ENCODE assay signal across 10 mouse cellular contexts in genomic region chr15:31532331-31533021, GRCm38 (mm10). TPM values are rescaled to one million over a fixed set of nuclear protein-coding genes. Genes with fewer than 3 reads are reported as not detected.
DNase-seq lines count a peak whose midpoint lies in the region; ATAC-seq lines count a peak whose summit lies in the region.
"Had no signal": no experiment of that assay in that cellular context is flagged by ENCODE, and none has a peak within 500 bp of the region (broad histone marks: within the 10 kb centered on the region; RNA-seq: fewer than 3 reads in every experiment).

No protein-coding gene starts in this region.

- no peak overlapping the region; the same call in 1 of the 2 replicates for H3K4me2 ChIP-seq in heart, embryonic 15.5 days
- H3K4me2 ChIP-seq in liver, embryonic 15.5 days: peak overlapping the region; percentile 91
- H3K4me2 ChIP-seq in kidney, embryonic 15.5 days: no peak overlapping the region

- no peak overlapping the region for H3K27ac ChIP-seq in heart, embryonic 15.5 days
- H3K27ac ChIP-seq in liver, embryonic 15.5 days (replicated peaks): peak overlapping the region; percentile 97
- no peak overlapping the region for H3K27ac ChIP-seq in kidney, embryonic 15.5 days

- H3K9me3 ChIP-seq in heart, embryonic 15.5 days (replicated peaks): no peaks in the 10 kb centered on the region
- H3K9me3 ChIP-seq in liver, embryonic 15.5 days (replicated peaks): no peaks in the 10 kb centered on the region
- no peaks in the 10 kb centered on the region for H3K9me3 ChIP-seq in kidney, embryonic 15.5 days (replicated peaks)

- peaks cover 15% of the 10 kb centered on the region for H3K4me1 ChIP-seq in heart, embryonic 15.5 days (replicated peaks)
- H3K4me1 ChIP-seq in liver, embryonic 15.5 days (replicated peaks): peaks cover 72% of the 10 kb centered on the region
- H3K4me1 ChIP-seq in kidney, embryonic 15.5 days: peaks cover 30% of the 10 kb centered on the region

- 88% methylated on average over 2 of the region's 2 CpGs for WGBS in heart, embryonic 15.5 days
- 69% methylated on average over 2 of the region's 2 CpGs for WGBS in liver, embryonic 15.5 days (ENCODE audit: insufficient replicate concordance)
- WGBS in kidney, embryonic 15.5 days: 93% methylated on average over 2 of the region's 2 CpGs

- H3K27me3 ChIP-seq in heart, embryonic 15.5 days: no peaks in the 10 kb centered on the region
- H3K27me3 ChIP-seq in liver, embryonic 15.5 days: no peaks in the 10 kb centered on the region
- H3K27me3 ChIP-seq in kidney, embryonic 15.5 days: no peaks in the 10 kb centered on the region

- H3K4me3 ChIP-seq in heart, embryonic 15.5 days: 0 out of 2 replicates have a peak overlapping the region, but pooled peaks have one; percentile 77
- peak overlapping the region; percentile 95 for H3K4me3 ChIP-seq in liver, embryonic 15.5 days (replicated peaks)
- H3K4me3 ChIP-seq in kidney, embryonic 15.5 days (replicated peaks): no peak overlapping the region; the same call in 1 of the 2 replicates

- no peak for DNase-seq in heart, adult 11 months
- peak; percentile 18 for DNase-seq in thymus, postnatal 4 days
- no peak for DNase-seq in thymus, adult 18-20 months
- no peak for DNase-seq in urinary bladder, postnatal 14 days (ENCODE audit: low spot score)
- DNase-seq in gastrocnemius, adult 8-10 months (ENCODE audit: low spot score in 2 of 2): no peak
- DNase-seq: lung, postnatal 10 days had no signal

- no peaks in the 10 kb centered on the region for H3K36me3 ChIP-seq in heart, embryonic 15.5 days
- no peaks in the 10 kb centered on the region for H3K36me3 ChIP-seq in liver, embryonic 15.5 days (replicated peaks)
- peaks cover under 1% of the 10 kb centered on the region; the same call in 1 of the 2 replicates for H3K36me3 ChIP-seq in kidney, embryonic 15.5 days

- H3K9ac ChIP-seq in heart, embryonic 15.5 days: no peak overlapping the region
- H3K9ac ChIP-seq in liver, embryonic 15.5 days: peak overlapping the region; percentile 96
- no peak overlapping the region for H3K9ac ChIP-seq in kidney, embryonic 15.5 days

- no peak for ATAC-seq in heart, embryonic 15.5 days (replicated peaks; ENCODE audit: insufficient number of reproducible peaks, insufficient read depth, low FRiP score, low read depth)
- no peak for ATAC-seq in liver, embryonic 15.5 days (ENCODE audit: insufficient read depth)
- ATAC-seq in kidney, embryonic 15.5 days (replicated peaks; ENCODE audit: low FRiP score): no peak

RNA-seq across cellular contexts. Expression of gene March6, which starts 1.6 kb away (rescaled TPM):
- 26.0 and 27.3 TPM in 2 replicates for polyA plus RNA-seq in heart, embryonic 15.5 days (2015; fragmentation: Nextera tagmentation; extraction: Ambion mirVana)
- 12.9 and 15.6 TPM in 2 replicates for polyA plus RNA-seq in liver, embryonic 15.5 days (2015; fragmentation: Nextera tagmentation; extraction: Ambion mirVana)
- polyA plus RNA-seq in kidney, embryonic 15.5 days (2015; fragmentation: Nextera tagmentation; extraction: Ambion mirVana): 31.5 and 32.6 TPM in 2 replicates
- total RNA-seq in gastrocnemius, adult 8-10 months (2022): 100 to 1,000 TPM; 142 to 173 (median 149) TPM

RNA-seq across cellular contexts. Expression of gene Cmbl, which starts 32.7 kb away (rescaled TPM):
- polyA plus RNA-seq in heart, embryonic 15.5 days (2015; fragmentation: Nextera tagmentation; extraction: Ambion mirVana): 9.5 and 9.9 TPM in 2 replicates
- polyA plus RNA-seq in liver, embryonic 15.5 days (2015; fragmentation: Nextera tagmentation; extraction: Ambion mirVana): 11.0 and 13.3 TPM in 2 replicates
- polyA plus RNA-seq in kidney, embryonic 15.5 days (2015; fragmentation: Nextera tagmentation; extraction: Ambion mirVana): 13.6 and 14.6 TPM in 2 replicates
- total RNA-seq in gastrocnemius, adult 8-10 months (2022): 10 to 100 TPM; 47.6 to 59.9 (median 49.6) TPM
- polyA plus RNA-seq: inflammation-experienced regulatory T-cells, adult 6 months had no signal
